Mouse (Mus musculus) thymus, postnatal 4 days (tissue): ENCODE data around the gene F3.

ENCODE experiments used
- DNase-seq: peaks from one replicate; pipeline ENCODE4 v3.0.0; 2021

F3 gene

GRCm38 (mm10) chr3:121710894-121711531 lies 12.3 kb upstream of the F3 start:
- no peak for DNase-seq

DNA sequence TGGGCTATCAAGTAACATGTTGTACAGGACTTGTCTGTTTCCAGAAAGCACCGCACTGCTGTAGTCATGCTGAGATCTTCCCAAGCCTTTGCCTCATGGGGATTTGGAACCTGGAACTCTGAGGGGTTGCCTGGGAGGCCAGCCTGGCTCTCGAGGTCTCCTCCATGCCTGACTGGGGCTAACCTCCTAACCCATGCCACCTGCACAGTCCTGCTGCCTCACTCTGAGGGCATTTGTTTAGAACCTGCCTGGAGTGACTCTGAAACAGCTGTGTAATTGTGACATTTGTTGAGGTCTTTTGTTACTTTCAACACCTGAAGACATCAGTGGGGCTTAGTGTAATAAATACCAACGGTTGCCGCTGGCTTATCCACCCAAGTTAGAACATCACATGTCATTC lies 11.1 kb upstream of the F3 start:
- no peak for DNase-seq

- no peak for DNase-seq
Measured at GRCm38 (mm10) chr3:121713151-121713701, 10.1 kb upstream of the F3 start.

DNA sequence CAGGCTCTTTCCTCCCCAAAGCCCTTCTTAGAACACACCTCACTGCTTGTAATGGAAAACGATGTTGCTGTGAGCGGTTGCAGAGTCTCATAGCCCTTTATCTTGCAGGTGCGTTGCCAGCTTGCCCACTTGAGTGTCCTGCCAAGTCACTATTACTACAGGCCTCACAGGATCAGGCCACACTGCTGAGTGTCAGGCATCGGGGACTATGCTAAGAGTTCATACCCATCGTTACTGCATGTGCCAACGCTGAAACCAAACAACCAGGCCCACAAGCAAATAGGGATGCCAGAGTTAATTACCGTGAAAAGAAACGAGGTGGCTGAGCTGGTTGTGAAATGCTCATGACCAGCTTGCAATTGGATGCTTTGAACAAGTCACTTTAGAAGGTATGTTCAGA lies 9.5 kb upstream of the F3 start:
- DNase-seq, result no peak

DNA sequence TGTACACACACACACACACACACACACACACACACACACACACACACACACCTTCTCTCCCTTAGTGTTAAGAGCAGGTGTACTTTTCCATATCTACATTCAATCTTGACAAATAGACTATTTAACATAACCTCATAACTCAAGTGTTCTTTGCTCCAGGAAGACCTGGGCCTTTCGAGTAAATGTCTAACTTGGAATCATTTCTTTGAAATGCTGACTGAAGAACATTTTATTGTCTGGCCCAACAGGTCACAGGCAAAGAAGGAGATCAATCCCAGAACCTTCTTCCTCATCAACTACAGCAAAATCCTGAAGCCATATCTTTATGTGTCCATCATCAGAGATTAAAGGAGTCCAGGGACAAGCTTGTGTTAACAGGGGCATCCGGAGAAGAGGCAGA lies 8.9 kb upstream of the F3 start:
- no peak for DNase-seq

DNA sequence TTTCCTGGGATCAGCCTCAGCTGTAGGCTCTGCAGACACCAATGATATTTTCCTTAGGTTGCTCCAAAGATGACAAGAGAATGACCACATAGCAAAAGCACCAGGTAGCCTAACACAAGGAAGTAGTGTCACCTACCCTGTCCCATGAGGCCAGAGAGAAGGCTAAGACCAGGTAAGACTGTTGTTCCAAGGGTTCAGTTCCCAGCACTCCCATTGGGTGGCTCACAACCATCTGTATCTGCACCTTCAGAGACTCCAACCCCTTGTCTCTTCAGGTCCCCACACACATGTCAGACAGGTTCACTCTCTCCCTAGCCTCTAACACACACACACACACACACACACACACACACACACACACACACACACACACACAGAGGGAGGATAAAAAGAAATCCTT lies 8.0 kb upstream of the F3 start:
- DNase-seq, result no peak

GRCm38 (mm10) chr3:121715741-121716459 lies 7.4 kb upstream of the F3 start:
- no peak for DNase-seq

GRCm38 (mm10) chr3:121716480-121716879 lies 6.9 kb upstream of the F3 start:
- DNase-seq, result no peak

DNA sequence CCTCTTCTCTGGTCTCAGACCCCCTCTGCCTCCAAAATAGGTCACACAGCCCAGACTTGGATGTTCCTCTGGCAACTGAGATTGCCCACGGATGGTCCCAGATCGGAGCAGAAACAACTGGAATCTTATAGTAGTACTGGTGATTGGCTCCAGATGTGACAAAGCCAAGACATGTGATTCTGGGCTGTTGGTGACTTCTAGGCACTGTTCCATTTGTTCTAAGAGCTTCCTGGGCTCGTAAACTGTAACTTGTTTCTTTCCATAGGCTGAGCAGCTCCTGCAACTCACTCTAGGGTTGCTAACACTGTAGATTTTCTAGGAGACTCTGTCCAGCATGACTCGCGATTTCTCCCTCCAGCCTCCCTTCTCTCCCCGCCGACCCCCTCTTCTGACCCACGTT lies 4.7 kb upstream of the F3 start:
- DNase-seq, result no peak

GRCm38 (mm10) chr3:121719701-121720100 lies 3.6 kb upstream of the F3 start:
- no peak for DNase-seq

- no peak for DNase-seq
Measured at GRCm38 (mm10) chr3:121720801-121721690, 2.3 kb upstream of the F3 start.

GRCm38 (mm10) chr3:121721691-121722070 lies 1.7 kb upstream of the F3 start:
- no peak for DNase-seq

GRCm38 (mm10) chr3:121723968-121724524 lies 709 bp downstream of the F3 start:
- no peak for DNase-seq

GRCm38 (mm10) chr3:121724553-121724952 lies 1.2 kb downstream of the F3 start:
- no peak for DNase-seq

DNA sequence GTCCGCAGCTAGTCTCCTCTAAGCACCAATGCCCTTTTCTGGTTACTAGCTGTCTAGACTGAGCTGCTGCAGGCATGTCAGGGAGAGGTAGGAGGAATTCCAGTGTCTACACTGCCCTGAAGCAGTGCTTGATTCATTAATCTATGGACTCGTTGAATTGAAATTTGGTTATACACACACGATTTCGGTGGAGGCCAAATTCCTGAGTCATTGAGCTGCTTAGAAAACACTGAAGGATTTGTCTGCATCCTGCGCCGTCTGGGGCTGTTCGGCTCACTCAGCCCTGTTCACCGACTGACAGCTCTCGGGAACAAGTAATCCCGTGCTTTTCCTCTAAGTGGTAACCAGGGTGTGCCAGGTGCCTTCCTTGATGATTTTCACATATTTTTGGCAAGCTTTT lies 2.3 kb downstream of the F3 start:
- no peak for DNase-seq

- DNase-seq, result no peak
Measured at GRCm38 (mm10) chr3:121729678-121730077, 6.3 kb downstream of the F3 start.

GRCm38 (mm10) chr3:121735542-121735941 lies 12.2 kb downstream of the F3 start:
- DNase-seq, result no peak

GRCm38 (mm10) chr3:121736025-121736744 lies 12.8 kb downstream of the F3 start:
- peak; percentile 85 for DNase-seq

DNA sequence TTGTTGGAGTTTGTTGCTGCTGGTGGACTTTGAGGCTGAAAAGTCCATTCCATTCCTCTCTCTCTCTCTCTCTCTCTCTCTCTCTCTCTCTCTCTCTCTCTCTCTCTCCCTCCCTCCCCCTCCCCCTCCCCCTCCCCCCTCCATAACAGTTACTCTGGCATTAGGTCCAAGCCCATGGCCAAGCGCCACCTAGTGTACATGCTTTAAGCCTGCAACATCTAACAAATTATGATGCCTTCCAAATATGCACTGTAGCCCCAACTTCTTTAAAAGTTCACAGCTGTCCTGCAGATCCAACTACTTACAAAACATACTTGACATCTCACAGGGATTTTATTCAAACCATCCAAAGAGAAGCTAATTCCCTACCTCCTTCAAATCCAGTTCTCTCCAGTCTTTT lies 14.1 kb downstream of the F3 start:
- DNase-seq, result peak; percentile 69

- no peak for DNase-seq
Measured at GRCm38 (mm10) chr3:121737901-121738300, 14.6 kb downstream of the F3 start.

- DNase-seq, result no peak
Measured at GRCm38 (mm10) chr3:121738742-121739342, 15.5 kb downstream of the F3 start.
